Mouse (Mus musculus): ENCODE data around the gene Fbxw21.

DNA sequence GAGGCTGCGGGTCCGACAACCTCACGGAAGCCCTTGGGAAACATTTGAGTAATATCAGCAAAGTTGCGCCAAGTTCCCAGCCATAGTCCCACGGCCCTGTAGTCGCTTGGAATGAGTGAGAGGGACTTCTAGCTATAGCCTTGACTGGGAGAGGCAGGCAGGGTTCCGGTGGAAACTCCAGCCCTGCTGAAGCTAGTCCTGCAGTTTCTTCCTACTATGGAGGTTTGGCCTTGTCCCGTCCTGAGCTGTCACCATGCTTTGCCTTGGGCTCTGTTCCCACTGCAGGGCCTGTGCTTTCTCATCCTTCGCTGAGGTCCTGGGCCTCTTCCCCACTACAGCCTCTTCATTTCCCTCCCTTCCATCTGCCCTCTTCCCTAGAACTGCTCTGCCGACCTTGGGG, 45.6 kb downstream of the Fbxw21 start:
- TF ChIP-seq CTCF (IDR thresholded peaks at IDR 0.05; ENCODE audit: control insufficient read depth, insufficient read depth, insufficient read length) (no peak), CEBPB (IDR thresholded peaks at IDR 0.05; ENCODE audit: low read depth) (no peak), MAX (IDR thresholded peaks at IDR 0.05) (no peak), MYOG (IDR thresholded peaks at IDR 0.05; ENCODE audit: control insufficient read depth, extremely low read depth, insufficient read length) (no peak), MYOD1 (IDR thresholded peaks at IDR 0.05; ENCODE audit: control insufficient read depth, insufficient read length, low read depth) (no peak)

Data from C2C12 (cell line).